Mouse (Mus musculus) cerebellum, adult 2 months (tissue): ENCODE results near the gene Fam53a.

Experiments
- CTCF ChIP-seq: fragments of 200-500 bp; IDR thresholded peaks from 2 replicates; pipeline ENCODE4 v1.5.1; 2011; ENCODE audit warnings: low read depth, mild to moderate bottlenecking, control low read depth, low read length, moderate library complexity, borderline replicate concordance; ENCODE audit not compliant: insufficient read depth
- POLR2A ChIP-seq: fragments of 200-500 bp; IDR thresholded peaks from 2 replicates; pipeline ENCODE4 v1.6.1; 2011; ENCODE audit warnings: low read length, control low read depth, borderline replicate concordance; ENCODE audit not compliant: insufficient read depth

- TF ChIP-seq CTCF, result no peak
- TF ChIP-seq POLR2A, result no peak
These were observed 1.5 kb downstream of the Fam53a start for GRCm38 (mm10) chr5:33627968-33628367.
